Mouse (Mus musculus): ENCODE results near the gene Gpr68.

DNA sequence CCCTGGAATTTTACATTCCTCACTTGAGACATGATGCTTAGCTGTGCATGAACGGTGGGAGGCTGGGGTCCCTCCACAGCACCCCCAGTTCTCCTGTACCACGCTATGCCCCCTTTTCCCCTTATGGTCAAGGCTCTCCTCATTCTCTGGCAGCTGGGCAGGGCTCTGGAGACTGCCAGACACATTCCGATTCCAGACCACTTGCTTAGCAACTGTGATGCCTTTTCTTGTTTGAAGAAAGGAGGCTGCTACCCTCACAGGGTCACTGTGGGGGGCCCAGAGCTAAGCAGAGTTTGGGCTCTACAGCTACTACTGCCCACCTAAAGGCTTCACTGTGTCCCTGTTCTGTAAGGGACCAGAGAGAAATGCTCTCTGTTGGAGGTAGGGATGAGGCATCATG is 49.3 kb upstream of the Gpr68 start:
- TF ChIP-seq POLR2A (IDR thresholded peaks at IDR 0.05; ENCODE audit: insufficient read length, low read depth) (no peak), MAX (IDR thresholded peaks at IDR 0.05; ENCODE audit: low read depth) (no peak), SRF (IDR thresholded peaks at IDR 0.05; ENCODE audit: control insufficient read depth, insufficient read length, low read depth) (peak; percentile 39), E2F4 (IDR thresholded peaks at IDR 0.05; ENCODE audit: insufficient read depth) (no peak), TCF12 (IDR thresholded peaks at IDR 0.05; ENCODE audit: insufficient read depth, poor library complexity, severe bottlenecking) (no peak), USF1 (IDR thresholded peaks at IDR 0.05; ENCODE audit: low read depth) (no peak), REST (IDR thresholded peaks at IDR 0.05; ENCODE audit: insufficient read depth, insufficient read length) (no peak), POLR2AphosphoS2 (IDR thresholded peaks at IDR 0.05; ENCODE audit: insufficient read length, low read depth) (no peak)
